Mouse (Mus musculus): ENCODE results near the gene Hnrnpul1.

The Hnrnpul1 gene

DNA sequence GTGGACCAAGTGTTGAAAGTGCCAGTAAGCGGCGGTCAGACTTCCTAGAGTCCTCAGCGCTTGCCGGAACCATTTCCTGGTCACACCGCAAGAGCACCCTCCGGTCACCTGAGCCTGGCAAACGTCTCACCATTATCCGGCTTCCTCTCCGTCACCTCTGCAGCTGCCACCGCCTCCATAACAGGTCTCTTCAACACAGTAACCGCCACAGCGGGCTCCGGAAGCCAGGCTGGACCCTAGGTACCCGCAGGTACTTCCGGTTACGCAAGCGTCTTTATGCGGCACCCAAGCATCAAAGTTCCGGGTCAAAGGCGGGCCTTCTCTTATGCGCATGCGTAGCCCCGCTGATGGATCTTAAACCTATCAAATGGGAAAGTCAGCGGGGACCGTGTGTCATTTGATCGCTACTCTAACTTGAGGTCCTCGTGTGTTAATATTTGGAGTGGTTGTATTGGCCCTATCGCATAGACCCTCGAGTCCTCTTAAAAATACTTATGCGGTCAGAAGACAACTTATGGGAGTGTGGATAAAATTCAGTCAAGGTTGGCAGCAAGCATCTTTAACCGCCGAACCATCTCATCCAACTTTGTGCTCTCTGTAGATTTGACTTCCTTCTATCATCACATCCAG is 35.7 kb downstream of the Hnrnpul1 start, which contains the start of gene Ccdc97:
Gene Ccdc97, minus strand, starts transcription at position 301 of the 630 bp plus-strand sequence.
- DNase-seq = peak; percentile 97

DNA sequence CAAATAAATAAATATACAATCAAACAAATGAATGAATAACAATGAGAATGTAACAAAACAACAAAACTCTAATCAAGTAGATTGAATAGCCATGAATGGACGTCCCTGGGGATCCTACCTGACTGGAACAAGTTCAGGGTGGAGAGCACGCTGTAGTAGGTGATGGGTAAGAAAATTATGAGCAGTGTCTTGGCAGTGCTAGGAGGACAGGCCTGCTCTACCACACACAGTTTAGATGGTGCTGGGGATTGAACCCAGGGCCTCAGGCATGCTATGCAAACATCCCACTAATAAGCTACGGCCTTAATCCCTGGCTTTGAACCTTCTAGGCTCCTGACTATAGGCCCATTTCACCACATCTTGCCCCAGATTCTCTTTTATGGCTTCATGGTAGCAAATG is 37.1 kb downstream of the Hnrnpul1 start:
- DNase-seq = no peak

DNA sequence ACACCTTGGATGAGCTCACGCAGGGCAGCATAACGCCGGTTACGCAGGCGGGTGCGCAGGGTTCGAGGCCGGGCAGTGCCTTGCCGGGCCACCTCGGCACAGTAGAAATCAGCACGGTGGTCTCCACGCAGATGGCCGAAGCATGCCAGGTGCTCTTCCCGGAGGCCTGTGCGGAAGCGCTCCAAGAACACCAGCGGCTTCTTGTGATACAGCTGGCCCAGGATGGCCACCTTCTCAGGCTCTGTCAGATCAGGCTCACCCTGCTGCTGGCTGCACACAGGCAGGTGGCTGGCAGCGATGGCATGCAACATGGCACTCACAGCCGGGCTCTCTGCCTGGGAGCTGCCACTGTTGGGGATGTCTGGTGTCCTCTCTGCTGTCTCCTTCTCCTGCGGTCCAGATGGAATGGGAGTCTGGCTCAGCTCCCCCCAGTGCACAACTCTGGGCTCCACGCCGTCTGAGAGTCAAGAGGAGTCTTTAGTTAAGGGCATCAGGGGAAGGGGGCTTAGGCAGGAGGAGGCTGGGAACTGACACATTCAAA is 38.8 kb downstream of the Hnrnpul1 start:
- no peak for DNase-seq

DNA sequence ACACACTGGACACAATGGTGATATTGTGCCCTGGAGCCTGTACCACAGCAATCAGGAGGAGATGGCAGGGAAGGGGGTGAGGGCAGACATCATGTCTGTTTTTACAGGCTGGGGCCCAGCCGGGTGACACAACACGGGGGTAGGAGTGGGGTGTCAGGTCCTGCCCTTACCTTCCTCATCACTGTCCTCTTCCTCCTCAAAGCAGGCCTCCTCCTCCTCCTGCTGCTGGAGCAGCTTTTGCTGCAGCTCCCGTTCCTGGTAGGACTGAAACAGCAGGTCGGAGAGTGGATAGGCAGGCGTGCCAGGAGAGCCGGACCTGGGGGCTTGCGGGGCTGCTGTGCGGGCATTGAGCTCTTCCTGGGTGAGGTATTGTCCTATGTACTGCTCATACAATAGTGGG is 40.0 kb downstream of the Hnrnpul1 start:
- no peak for DNase-seq

DNA sequence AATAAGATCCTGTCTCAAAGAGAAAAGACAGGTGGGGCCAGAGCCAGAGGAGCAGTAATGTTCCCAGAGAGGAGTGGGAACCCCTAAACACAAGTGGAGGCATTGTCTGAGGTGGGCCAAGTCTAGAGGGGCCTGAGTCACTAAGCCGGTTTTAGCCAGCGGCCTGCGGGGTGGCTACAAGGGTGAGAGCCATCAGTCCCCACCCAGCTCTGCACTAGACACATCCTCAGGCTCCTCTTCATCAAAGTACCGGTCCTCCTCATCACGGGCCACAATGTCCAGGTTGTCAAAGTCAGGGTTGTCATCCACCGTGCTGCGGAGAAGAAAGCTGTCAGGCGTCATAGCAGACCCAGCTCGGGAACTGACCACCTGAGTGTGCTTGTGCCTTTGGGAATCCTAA is 41.8 kb downstream of the Hnrnpul1 start:
- DNase-seq = no peak

DNA sequence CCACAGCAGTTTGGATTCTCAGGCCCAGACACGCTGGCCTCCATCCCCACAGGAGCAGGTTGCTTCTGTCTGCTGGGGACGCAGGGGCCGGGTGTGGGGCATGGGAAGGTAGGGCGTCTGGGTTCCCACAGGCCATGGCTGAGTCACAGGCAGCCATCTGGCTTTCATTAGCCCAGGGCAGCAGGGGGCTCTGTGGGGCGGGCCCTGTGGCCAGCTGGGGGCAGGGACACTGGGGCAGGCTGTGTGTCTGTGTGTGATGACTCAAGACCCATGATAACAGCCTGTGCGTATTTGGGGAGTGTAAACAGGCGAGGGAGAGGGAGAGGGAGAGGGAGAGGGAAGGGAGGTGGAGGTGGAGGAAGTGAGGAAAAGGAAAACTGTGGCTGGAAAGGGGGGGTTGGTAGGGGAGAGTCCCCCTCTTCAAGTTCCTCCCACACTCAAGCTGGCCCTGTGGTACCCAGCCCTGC is 42.8 kb downstream of the Hnrnpul1 start:
- no peak for DNase-seq

DNA sequence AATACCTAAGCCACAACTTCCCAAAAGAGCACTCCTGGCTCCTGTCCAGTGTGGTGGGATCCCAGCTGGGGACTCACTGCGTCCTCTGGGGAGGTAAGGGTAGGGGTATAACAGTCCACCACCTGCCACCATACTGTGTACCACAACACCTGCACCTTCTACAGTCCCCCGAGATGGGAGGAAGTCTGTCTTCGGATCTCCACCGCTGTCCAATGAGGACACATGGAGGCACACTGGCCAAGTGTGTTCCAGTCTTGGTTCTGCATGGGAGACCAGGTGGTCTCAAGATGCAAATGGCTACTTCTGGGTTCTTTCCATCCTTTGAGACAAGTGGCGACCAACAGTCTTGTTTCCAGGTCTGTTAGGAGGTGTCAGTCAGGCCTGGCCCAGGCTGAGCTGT is 43.4 kb downstream of the Hnrnpul1 start:
- DNase-seq = no peak

DNA sequence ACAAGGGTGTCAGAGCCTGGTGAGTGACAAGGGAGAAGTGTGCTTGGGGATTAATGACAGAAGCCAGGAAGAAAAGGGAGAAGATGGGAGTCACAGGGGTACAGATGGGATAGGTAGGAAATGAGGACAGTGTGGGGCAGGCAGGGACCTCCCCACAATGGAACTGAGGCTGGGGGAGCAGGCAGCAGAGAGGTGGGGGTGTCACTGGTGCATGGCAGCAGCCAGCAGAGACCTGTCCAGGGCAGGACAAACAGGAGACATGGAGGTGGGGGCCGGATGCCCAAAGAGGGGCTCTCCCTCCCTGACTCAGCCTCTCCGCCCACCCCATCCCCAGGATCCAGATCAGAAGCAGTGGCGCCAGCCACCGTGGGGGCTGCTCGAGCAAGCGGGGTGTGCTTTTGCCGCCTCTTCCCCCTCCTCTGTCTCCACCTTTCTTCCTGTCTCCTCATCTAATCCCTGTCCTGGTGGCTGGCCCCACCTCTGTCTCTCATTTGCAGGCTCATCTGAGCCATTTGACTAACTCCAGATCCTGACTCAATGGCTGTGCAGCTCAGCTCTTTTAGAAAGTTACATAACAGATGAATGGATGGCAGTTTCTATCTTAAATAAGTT is 43.9 kb downstream of the Hnrnpul1 start:
- DNase-seq = no peak

DNA sequence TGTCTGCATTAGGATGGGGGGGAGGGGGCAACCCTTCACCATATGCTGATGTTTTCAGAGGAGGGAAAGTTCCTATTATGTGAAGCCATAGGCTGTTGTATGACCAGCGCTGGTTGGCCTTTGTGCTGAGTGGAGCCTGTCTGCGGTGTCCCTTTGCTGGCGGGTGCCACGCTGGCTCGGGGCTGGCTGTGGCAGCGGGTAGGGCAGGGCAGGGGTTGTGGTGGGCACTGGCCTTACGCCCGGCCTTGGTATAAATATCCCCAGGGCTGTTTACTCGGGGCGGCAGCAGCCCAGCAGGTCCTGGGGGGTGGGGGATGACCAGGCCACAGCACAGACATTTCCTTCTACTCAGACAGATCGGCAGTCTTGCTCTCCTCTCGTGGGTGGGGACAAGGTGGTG is 44.6 kb downstream of the Hnrnpul1 start:
- no peak for DNase-seq

DNA sequence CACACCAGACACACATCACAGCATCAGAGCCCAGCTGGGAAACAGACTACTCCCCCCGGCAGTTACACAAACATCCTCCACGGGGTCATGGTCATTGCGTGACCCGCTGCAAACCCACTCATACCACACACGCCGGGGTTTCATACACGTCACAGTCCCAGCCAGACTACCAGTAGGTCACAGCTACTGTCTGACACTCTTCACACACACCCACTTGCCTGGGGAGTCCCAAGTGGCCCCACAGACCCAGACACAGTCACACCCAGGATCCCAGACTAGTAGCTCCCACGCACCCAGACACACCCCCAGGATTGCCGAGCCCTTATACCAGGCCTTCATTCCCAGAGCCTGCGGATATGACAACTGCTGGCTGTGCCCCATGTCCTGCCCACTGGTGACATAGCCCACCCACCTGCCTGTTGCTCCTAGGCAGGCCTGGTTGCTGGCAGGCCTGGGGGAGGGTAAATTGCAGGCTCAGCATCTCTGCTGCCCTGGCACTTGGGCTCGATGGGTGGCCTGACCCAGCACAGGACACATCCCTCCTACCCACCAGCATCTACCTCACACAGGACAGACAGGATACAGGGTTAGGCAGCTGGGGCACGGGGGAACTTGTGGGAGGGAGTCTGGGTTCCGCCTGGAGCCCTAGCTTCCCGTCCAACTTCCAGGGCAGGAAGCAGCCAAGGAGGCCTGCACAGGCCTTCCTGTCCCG is 46.8 kb downstream of the Hnrnpul1 start:
- DNase-seq = peak; percentile 62

DNA sequence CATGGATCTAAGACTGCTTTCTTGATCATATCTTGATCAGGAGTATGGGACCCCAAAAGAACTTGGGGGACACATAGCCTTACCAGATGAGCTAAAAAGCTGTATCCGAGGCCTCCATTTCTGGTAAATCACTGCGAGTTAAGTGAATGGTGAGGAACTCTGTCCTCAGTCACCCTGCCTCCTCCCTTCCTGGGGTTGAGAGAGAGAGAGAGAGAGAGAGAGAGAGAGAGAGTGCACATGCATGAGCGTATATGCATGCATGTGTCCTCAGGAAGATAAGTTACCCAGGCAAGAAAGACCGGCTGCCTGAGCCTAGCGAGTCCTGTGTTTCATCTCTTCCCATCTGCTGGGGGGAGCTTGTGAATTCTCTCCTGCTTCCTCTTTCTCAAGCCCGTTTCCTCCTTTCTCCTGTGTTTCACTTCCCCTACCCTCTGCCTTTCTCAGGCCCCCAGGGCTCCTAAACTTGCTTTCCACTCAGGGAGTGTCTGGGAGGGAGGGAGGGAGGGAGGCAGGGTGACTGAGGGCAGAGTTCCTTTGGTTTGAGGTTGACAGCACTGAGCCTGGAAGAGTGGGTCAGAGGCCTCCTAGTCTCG is 47.9 kb downstream of the Hnrnpul1 start:
- DNase-seq = no peak

DNA sequence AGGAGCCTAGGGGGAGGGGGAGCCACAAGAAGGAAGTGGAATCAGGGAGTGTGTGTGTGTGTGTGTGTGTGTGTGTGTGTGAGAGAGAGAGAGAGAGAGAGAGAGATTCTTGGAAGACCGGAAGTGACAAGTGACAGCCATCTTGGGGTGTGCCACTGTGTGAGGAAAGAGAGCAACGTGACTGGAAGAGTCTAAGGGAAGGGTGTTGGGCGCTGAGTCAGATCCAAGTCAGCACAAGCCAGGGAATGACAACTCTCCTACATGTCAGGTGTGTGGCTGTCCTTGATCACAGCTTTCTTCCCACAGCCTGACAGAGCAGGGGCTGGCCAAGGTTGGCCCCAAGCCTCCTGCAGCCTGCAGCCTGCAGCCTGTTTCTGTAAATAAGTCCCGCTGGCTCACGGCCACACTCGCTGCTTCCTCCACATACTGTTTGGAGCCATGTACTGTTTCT is 48.7 kb downstream of the Hnrnpul1 start:
- peak; percentile 48 for DNase-seq

DNA sequence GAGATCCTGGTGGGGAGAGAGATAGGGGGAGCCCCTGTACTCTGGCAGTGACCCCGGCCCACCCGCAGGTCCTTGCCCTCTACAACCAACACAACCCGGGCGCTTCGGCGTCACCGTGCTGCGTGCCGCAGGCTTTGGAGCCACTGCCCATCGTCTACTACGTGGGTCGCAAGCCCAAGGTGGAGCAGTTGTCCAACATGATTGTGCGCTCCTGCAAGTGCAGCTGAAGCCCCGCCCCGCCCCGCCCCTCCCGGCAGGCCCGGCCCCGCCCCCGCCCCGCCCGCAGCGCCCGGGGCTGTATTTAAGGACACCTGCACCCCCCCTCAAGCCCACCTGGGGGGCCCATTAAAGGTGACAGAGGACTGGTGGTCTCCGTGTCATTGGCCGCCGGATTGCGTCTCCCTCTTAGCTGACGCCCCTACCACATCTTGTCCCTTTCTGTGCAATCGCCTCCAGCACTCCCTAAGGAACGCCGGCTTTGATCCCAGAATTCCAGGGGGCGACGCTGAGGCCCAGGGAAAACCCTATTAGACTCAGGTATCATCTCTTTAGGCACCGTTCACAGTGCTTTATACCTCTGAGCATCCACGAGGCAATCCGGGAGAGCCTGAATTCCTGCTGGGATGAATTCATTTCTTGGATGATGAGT is 49.7 kb downstream of the Hnrnpul1 start:
- no peak for DNase-seq

DNA sequence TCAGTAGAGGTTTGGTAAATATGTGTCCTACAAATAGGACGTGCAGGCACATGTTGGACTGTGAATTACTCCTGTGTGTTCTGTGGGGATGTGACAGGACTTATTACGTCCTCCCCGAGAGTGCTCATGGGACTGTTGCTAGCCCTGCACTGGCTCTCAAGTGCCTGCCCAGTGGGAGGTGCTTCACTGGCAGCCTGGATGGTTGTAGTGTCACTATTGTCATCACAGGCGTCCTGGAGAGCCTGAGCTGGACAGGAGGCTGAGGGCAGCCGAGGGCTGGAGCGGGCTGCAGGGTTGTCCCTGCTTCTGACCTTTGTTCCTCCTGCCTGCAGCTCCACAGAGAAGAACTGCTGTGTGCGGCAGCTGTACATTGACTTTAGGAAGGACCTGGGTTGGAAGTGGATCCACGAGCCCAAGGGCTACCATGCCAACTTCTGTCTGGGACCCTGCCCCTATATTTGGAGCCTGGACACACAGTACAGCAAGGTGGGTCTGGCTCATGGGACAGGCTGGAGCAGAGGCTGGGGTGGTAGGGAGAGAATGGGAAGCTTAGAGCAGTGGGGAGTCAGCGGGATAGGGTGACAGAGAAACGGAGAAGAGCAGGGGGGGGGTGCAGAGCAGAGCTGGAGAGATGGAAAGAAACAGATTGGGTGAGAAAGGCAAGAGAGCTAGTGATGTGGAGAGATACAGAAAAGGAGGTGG is 50.6 kb downstream of the Hnrnpul1 start:
- DNase-seq = no peak

DNA sequence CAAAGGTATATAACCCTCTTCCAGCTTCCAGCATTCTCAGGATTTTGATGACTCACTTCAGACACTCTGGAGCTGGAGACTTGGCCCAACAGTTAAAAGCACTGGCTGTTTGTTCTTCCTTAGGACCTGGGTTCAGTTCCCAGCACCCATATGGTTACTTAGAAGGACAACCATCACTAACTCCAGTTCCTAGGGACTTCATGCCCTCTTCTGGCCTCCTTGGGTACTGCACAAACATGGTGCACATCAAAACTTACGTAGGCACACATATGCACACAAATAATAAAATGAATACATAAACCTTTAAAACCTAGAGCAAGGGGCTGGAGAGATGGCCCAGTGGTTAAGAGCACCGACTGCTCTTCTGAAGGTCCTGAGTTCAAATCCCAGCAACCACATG is 52.2 kb downstream of the Hnrnpul1 start:
- DNase-seq = no peak

DNA sequence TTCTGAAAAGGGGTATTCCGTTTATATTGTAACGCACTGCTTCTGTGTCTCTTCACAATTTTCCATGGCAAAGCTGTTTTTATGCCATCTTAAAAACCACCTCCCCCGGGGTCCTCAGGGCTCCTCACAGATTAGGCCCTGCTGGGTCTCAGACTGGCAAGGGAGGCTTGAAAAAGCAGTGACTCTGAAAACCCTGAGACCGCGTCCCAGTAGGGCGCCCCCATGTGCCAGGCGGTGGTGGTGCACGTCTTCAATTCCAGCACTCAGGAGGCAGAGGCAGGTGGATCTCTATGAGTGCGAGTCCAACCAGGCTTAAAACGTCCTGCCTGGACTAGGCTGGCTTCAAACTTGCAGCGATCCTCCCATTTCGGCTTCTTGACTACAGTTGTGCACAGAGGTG is 53.8 kb downstream of the Hnrnpul1 start:
- DNase-seq = no peak

DNA sequence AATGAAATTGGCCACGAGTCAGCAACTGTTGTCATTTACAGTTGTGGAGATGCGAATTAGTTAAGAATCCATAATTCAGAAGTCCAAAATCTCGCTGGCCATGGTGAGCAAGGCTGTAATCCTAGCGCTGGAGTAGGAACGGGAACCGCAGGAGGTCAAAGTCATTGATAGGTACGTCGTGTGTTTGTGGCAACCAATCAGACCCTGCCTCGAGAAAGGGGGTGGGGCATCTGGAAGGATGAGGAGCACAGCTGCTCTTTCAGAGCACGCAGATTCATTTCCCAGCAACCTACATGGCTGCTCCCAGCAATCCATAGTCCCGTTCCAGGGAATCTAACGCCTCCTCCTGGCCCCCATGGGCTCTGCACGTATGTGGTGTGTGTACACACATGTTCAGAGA is 54.7 kb downstream of the Hnrnpul1 start:
- DNase-seq = no peak

DNA sequence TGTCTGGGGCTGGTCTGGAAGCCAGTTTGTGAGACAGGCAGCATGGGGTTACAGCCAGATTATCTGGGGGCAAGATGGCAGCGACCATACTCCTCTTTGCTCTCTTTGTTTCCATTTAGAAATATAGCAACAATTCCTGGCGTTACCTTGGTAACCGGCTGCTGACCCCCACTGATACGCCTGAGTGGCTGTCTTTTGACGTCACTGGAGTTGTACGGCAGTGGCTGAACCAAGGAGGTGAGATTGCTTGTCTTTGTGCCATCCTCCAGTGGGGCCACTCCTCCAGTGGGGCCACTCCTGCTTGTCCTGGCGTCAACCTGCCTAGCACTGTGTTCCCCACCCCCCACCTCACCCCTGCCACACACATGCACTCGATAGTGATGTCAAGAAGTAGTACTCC is 60.5 kb downstream of the Hnrnpul1 start:
- no peak for DNase-seq

DNA sequence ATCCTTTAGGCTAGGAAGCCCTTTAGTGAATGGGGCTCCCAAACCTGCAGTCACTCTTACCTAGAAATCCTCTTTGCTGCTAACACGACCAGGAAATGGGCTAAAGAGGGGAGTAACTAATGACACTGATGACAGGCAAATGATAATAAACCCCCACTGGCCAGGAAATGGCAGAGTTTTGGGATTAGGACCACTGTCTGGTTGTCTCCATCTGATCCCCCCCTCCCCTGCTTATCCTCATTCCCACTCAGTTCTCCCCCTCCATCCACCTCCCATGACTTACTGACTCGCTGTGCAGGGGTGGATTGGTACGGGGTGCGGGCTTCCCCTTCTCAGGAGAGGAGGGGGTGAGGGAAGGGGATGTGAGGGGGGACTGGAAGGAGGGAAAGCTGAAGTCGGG is 64.5 kb downstream of the Hnrnpul1 start:
- no peak for DNase-seq

DNA sequence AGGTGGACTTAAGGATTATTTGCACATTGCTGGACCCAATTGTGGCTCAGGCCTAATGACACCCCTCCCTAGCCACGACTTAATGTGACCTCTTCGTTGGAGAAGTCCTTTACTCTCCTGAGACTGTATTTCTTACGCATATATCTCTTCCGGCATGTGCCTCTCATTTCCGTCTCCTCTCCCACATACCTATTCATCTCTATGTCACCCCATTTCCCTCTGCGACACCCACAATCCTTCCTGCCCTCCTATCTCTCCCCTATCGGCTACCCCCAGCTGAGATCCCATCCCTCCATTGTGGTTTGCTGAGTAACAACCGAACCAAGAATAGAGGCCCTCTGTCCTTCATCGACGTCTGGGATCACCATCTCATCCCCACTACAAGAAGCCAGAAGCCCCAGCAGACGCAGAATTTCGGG is 64.9 kb downstream of the Hnrnpul1 start:
- no peak for DNase-seq

DNA sequence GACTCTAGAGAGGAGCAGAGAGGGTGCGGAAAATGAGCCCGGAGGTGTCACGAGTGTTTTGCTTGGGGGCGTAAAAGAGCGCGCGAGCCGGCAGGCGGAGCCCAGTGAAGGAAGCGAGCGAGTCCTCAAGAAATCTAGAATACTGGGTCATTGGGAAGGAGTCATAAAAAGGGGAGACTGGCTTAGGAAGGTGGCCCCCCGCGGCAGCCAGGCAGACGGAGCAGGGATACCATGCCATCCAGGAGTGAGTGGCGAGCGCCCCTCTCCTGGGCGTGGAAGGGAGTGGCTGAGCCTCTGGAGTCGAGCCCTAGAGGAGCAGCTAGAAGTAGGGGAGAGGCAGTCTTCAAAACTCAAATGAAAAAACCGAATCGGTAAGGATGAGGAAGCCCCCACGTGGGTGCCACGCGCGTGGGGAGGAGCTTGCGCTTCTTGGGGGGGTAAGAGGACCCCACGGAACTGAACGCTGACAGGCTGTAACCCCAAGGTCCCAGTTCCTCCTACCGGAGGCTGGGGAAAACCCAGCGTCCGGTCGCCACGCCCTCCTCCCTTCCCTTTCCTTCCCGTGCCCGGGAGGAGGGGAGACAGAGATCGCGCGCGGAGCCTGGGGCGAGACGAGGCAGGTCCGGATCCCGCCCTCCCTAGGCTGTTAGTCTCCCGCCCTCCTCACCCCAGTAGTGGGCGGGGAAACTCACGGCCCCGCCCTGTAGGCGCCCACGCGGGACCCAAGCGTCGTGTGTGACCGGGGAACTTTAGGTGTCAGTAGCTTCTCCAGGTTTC is 65.6 kb downstream of the Hnrnpul1 start:
- peak; percentile 79 for DNase-seq
